Mouse (Mus musculus) testis, adult 10 weeks (tissue): Measurements from ENCODE around the gene Ramp2. TPM values are rescaled to one million over a fixed set of nuclear protein-coding genes. Genes with fewer than 3 reads are reported as not detected.

Experiments used
- polyA plus RNA-seq: library from polyadenylated mRNA; stranded (reverse); fragments of 350-450 nt; fragmentation: Illumina TruSeq; extraction: RNeasy Lipid Tissue Mini Kit (QIAGEN cat#74804); gene quantifications from one replicate; pipeline ENCODE4 v1.2.3, GENCODE M21; 2014; ENCODE audit warnings: low read depth, low replicate concordance

Gene Ramp2
- 1.1 TPM for polyA plus RNA-seq

DNA sequence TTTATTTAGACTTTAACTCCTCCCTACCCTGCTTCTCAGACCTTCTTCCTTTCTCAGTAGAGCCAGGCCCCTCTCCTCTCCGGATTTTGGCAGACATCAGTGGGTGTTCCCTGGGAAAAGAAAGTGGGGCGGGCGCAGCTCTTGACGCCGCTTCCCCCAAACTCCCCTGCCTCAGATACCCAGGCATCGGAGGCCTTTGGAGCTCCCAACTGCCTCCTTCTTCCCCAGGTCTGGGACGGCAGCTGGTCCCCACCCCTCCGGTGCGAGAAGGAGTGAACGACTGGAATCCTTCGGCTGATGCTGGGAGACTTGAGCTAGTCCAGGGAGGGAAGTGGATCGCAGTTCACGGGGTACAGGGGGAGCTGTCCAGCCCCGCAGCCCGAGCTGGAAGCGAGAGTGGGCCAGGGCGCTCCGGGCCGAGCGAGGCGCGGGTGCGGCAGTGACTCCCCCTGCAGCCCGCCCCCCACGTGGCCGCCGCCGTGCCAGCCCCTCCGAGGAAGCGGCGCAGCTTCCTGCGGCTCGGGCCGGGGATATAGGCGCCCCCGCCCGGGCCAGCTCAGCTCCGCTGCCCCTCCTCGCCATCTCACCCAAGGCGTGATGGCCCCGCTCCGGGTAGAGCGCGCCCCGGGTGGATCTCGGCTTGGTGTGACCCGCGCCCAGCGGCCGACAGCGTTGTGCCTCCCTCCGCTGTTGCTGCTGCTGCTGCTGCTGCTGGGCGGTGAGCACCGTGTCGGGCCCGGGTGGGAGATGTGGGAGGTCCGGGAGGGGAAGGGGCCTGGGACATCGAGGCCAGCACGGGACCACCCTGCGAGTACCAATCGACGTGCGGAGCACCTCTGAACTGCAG is at the start of gene Ramp2:
Ramp2 (plus strand) TSS at position 174 of the 847 bp plus-strand sequence.

GRCm38 (mm10) chr11:101226065-101226701 is 19.6 kb upstream of the Ramp2 start, which contains the start of gene Ezh1:
Gene Ezh1 (minus strand): TSS chr11:101226463.

DNA sequence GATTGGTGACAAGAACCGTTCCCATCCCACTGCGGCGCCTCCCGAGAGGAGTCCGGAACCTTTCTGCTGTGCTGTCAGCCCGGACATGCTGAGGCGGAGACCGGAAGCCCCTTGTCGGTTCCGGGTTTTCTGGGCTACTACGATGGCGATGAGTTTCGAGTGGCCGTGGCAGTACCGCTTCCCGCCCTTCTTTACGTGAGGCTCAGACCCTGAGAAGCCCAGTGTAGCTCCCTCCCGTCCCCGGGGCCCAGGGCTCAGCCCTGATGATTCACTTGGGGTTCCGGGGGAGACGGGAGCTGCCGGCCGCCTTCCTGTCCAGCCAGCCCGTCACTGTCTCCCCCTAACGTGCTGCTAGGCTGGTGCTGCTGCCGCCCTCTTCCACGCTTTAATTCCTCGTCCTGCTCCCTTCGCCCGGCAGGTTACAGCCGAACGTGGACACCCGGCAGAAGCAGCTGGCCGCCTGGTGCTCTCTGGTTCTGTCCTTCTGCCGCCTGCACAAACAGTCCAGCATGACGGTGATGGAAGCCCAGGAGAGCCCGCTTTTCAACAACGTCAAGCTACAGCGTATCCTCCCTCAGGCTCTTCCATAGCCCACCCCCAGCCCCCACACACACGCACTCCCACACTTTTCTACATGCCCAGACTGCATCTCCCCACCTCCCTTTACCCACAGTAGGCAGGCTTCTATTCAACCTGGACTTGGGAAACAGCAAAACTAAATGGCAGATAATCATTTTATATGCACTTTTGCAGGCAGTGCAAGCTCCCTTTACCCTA is 8.0 kb downstream of the Ramp2 start, which contains the start of gene Vps25:
Vps25 (plus strand) TSS at position 95 of the 777 bp plus-strand sequence.

DNA sequence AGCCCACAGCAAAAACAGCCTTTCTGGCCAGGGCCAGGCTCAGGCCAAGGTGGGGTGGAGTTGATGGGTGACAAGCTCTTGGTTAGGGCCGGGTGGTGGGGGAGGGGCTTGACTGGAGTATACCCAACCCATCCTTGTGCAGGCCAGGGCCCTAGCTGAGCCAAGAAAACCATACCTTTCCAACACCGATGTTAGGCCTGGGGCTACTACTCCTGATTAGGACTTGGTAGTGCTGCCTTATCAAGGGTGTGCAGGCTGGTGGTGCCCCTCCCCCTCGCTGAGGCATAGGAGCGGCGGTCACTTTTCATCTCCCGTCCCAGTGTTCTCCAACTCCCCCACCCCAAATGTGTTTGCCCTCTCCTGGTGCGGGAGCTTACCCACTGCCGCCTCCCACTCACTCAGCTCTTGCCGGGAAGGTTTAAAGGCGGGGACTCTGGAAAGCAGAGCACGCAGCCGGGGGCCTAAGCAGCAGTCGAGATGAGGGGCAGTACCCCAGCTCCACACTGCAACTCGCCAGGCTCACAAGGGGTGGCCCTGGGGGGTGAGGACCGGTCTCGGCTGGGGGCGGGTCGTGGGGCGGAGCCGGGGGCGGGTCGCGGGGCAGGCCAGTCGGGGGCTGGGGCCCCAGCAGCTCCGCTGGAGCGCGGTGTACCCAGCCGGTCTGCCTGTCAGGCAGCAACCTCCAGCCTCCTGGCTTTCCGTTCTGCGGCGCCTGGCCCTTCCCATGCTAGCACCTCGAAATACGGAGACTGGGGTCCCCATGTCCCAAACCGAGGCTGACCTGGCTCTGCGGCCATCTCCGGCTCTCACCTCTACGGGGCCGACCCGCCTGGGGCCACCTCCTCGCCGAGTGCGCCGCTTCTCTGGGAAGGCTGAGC is 14.4 kb downstream of the Ramp2 start, which contains the start of gene Wnk4:
Wnk4 (plus strand) TSS at position 620 of the 878 bp plus-strand sequence.

DNA sequence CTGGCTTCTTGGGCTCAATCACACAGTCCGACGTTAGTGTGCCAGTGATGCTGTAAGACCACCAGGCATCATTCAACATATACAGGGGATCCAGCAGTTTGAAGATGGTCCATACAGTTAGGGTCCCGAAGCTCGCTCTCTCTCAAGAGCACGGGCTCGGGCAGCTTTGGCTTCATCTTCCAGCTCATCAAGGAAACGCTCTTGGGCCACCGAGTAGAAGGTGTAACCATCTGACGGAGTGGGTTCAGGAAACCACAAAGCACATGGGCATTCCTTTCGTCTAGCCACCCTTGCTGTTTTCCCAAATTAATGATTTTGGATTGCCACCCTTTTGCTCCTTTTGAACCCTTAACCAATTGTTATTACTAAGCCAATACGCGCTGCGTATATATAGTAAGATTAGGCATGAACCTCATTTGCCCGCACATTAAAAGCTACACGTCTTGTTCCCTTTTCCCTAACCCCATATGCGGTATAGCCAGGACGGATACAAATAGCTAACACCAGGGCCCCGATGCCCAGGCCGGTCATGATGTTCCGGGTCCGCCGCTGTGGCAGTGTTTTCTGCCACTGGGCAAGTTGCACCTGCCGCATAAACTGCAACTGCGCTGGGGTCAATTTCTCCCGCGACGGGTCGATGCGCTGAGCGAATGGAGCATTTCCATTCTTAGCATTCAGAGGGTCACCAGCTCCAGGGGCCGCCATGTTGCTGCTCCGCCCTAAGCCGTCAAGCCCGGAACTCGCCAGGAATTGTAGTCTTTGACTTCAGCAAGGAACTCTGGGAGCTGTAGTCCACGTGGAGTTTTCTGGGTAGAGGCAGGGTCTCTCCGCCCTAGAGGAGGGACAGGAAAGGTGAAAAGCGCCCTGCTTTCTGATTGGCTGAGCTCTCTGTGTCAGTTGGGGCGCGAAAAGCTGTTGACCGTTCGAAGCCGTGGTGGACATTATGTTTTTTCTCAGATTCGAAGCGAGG is 32.7 kb downstream of the Ramp2 start, which contains the start of the genes Cntd1 and Coa3:
Cntd1 (plus strand) TSS at position 790 of the 970 bp plus-strand sequence.
Coa3 (minus strand) TSS at position 892 of the 970 bp plus-strand sequence.

GRCm38 (mm10) chr11:101302004-101302798 is 56.4 kb downstream of the Ramp2 start, which contains the start of gene Becn1:
Gene Becn1 (minus strand): TSS chr11:101302286.

Other genes with a start within 250 kb of the Ramp2 start
- 31.0 TPM for gene Atp6v0a1, start 236.6 kb upstream of the Ramp2 start, polyA plus RNA-seq
- gene Naglu, start 176.0 kb upstream of the Ramp2 start, polyA plus RNA-seq = 0.98 TPM
- 0.62 TPM for gene Hsd17b1, start 167.6 kb upstream of the Ramp2 start, polyA plus RNA-seq
- 1.7 TPM for gene Coasy, start 163.5 kb upstream of the Ramp2 start, polyA plus RNA-seq
- 8.3 TPM for gene Mlx, start 158.8 kb upstream of the Ramp2 start, polyA plus RNA-seq
- gene Psmc3ip, start 150.6 kb upstream of the Ramp2 start, polyA plus RNA-seq = 124 TPM
- gene Retreg3, start 126.1 kb upstream of the Ramp2 start, polyA plus RNA-seq = 14.0 TPM
- 2.5 TPM for gene Tubg1, start 126.1 kb upstream of the Ramp2 start, polyA plus RNA-seq
- gene Tubg2, start 90.1 kb upstream of the Ramp2 start, polyA plus RNA-seq = 0.22 TPM
- 0.13 TPM for gene Cntnap1, start 75.5 kb upstream of the Ramp2 start, polyA plus RNA-seq
- gene Plekhh3, start 74.7 kb upstream of the Ramp2 start, polyA plus RNA-seq = not detected
- not detected for gene Ccr10, start 70.6 kb upstream of the Ramp2 start, polyA plus RNA-seq
- gene Ezh1, start 19.6 kb upstream of the Ramp2 start, polyA plus RNA-seq = 12.7 TPM
- gene Vps25, start 7.7 kb downstream of the Ramp2 start, polyA plus RNA-seq = 28.3 TPM
- 1.5 TPM for gene Wnk4, start 14.5 kb downstream of the Ramp2 start, polyA plus RNA-seq
- 172 TPM for gene Cntd1, start 33.0 kb downstream of the Ramp2 start, polyA plus RNA-seq
- 4.0 TPM for gene Coa3, start 33.1 kb downstream of the Ramp2 start, polyA plus RNA-seq
- gene Becn1, start 56.3 kb downstream of the Ramp2 start, polyA plus RNA-seq = 78.8 TPM
- 427 TPM for gene Psme3, start 70.2 kb downstream of the Ramp2 start, polyA plus RNA-seq
- 0.48 TPM for gene Aoc2, start 79.0 kb downstream of the Ramp2 start, polyA plus RNA-seq
- 2.1 TPM for gene Aoc3, start 84.6 kb downstream of the Ramp2 start, polyA plus RNA-seq
- not detected for gene G6pc, start 121.5 kb downstream of the Ramp2 start, polyA plus RNA-seq
- gene Aarsd1, start 171.6 kb downstream of the Ramp2 start, polyA plus RNA-seq = 4.6 TPM
- gene Gm27029, start 178.8 kb downstream of the Ramp2 start, polyA plus RNA-seq = 0.41 TPM
- gene Rundc1, start 179.1 kb downstream of the Ramp2 start, polyA plus RNA-seq = 1.9 TPM
- 14.0 TPM for gene Ptges3l, start 179.3 kb downstream of the Ramp2 start, polyA plus RNA-seq
- gene Rpl27, start 196.3 kb downstream of the Ramp2 start, polyA plus RNA-seq = 23.8 TPM
- 0.25 TPM for gene Ifi35, start 202.4 kb downstream of the Ramp2 start, polyA plus RNA-seq
- gene Rnd2, start 219.0 kb downstream of the Ramp2 start, polyA plus RNA-seq = 12.6 TPM
- 2.6 TPM for gene Vat1, start 220.2 kb downstream of the Ramp2 start, polyA plus RNA-seq